Mouse (Mus musculus) heart, embryonic 12.5 days (tissue): ENCODE measurements around the gene Ilf2. TPM values are rescaled to one million over a fixed set of nuclear protein-coding genes. Genes with fewer than 3 reads are reported as not detected.
A peak's percentile ranks its signal among the peaks of the same experiment; 100 is the strongest.

Experiments
- ATAC-seq: fragments of 200-750 bp; cut with Nextera tagmentation; 2 replicates; pipeline ENCODE4 v1.8.0; 2017; ENCODE audit warnings: moderate TSS enrichment, moderate library complexity; ENCODE audit not compliant: insufficient number of reproducible peaks, low FRiP score
- H3K27ac ChIP-seq: fragments of 300-500 bp; sonication (generic); 2 replicates; pipeline ENCODE4 v1.5.1; 2016; ENCODE audit warnings: mild to moderate bottlenecking, moderate library complexity; ENCODE audit not compliant: poor library complexity, severe bottlenecking
- H3K27me3 ChIP-seq: fragments of 300-500 bp; sonication (generic); replicated peaks from 2 replicates; pipeline ENCODE4 v1.6.1; 2016; ENCODE audit warnings: mild to moderate bottlenecking, moderate library complexity
- H3K36me3 ChIP-seq: fragments of 300-500 bp; sonication (generic); 2 replicates; pipeline ENCODE4 v1.6.1; 2016; ENCODE audit warnings: mild to moderate bottlenecking, moderate library complexity
- H3K4me1 ChIP-seq: fragments of 300-500 bp; sonication (generic); replicated peaks from 2 replicates; pipeline ENCODE4 v1.6.1; 2016; ENCODE audit warnings: mild to moderate bottlenecking
- H3K4me2 ChIP-seq: fragments of 300-500 bp; sonication (generic); 2 replicates; pipeline ENCODE4 v1.6.1; 2016; ENCODE audit warnings: mild to moderate bottlenecking, moderate library complexity
- H3K4me3 ChIP-seq: fragments of 300-500 bp; sonication (generic); 2 replicates; pipeline ENCODE4 v1.5.1; 2016; ENCODE audit warnings: mild to moderate bottlenecking
- H3K9ac ChIP-seq: fragments of 300-500 bp; sonication (generic); 2 replicates; pipeline ENCODE4 v1.6.1; 2016; ENCODE audit warnings: mild to moderate bottlenecking, moderate library complexity
- H3K9me3 ChIP-seq: fragments of 300-500 bp; sonication (generic); replicated peaks from 2 replicates; pipeline ENCODE4 v1.6.1; 2016; ENCODE audit warnings: mild to moderate bottlenecking, moderate library complexity
- WGBS: fragments of 180-500 bp; shearing (Covaris S2); methylation state at CpG from one replicate; pipeline ENCODE4 v1.1.7; 2016; 5-methylcytosine and 5-hydroxymethylcytosine counted together
- polyA plus RNA-seq: library from polyadenylated mRNA; unstranded; fragments of >200 nt; fragmentation: Nextera tagmentation; extraction: Ambion mirVana; gene quantifications from 2 replicates; pipeline ENCODE4 v1.2.1, GENCODE M21; 2016

Ilf2 gene
- polyA plus RNA-seq, 1 experiment from 2014 or later: 137 TPM

GRCm38 (mm10) chr3:90443977-90444376, 31.9 kb upstream of the Ilf2 start:
- Histone ChIP-seq H3K27me3 (no peaks in the 10 kb centered on the region), H3K27ac (no peak overlapping the region), H3K4me2 (no peak overlapping the region), H3K9ac (no peak overlapping the region), H3K9me3 (no peaks in the 10 kb centered on the region), H3K4me3 (no peak overlapping the region), H3K36me3 (no peaks in the 10 kb centered on the region), H3K4me1 (peaks cover 12% of the 10 kb centered on the region)
- no peak for ATAC-seq
- 91% methylated on average over 3 of the region's 3 CpGs for WGBS

GRCm38 (mm10) chr3:90445417-90446200, 30.3 kb upstream of the Ilf2 start:
- no peak overlapping the region for H3K9ac ChIP-seq
- H3K36me3 ChIP-seq: no peaks in the 10 kb centered on the region
- peak overlapping the region; percentile 90 for H3K27ac ChIP-seq
- ATAC-seq: no peak
- H3K4me3 ChIP-seq: no peak overlapping the region
- H3K27me3 ChIP-seq: no peaks in the 10 kb centered on the region
- WGBS: 62% methylated on average over 11 of the region's 11 CpGs
- H3K4me1 ChIP-seq: peaks cover 15% of the 10 kb centered on the region
- H3K9me3 ChIP-seq: no peaks in the 10 kb centered on the region
- peak overlapping the region; percentile 35; the same call in 1 of the 2 replicates for H3K4me2 ChIP-seq

GRCm38 (mm10) chr3:90446389-90447122, 29.4 kb upstream of the Ilf2 start:
- Histone ChIP-seq H3K4me1 (peaks cover 24% of the 10 kb centered on the region), H3K4me3 (peak overlapping the region; percentile 37), H3K9me3 (no peaks in the 10 kb centered on the region), H3K4me2 (peak overlapping the region; percentile 66), H3K27me3 (no peaks in the 10 kb centered on the region), H3K27ac (peak overlapping the region; percentile 90), H3K9ac (peak overlapping the region; percentile 59), H3K36me3 (no peaks in the 10 kb centered on the region)
- under 1% methylated on average over 17 of the region's 17 CpGs for WGBS
- ATAC-seq: peak; percentile 91

- Histone ChIP-seq H3K9ac (0 out of 2 replicates have a peak overlapping the region, but pooled peaks have one; percentile 59), H3K27me3 (no peaks in the 10 kb centered on the region), H3K4me2 (peak overlapping the region; percentile 66), H3K36me3 (no peaks in the 10 kb centered on the region), H3K4me3 (peak overlapping the region; percentile 37; the same call in 1 of the 2 replicates), H3K27ac (peak overlapping the region; percentile 90), H3K9me3 (no peaks in the 10 kb centered on the region), H3K4me1 (peaks cover 26% of the 10 kb centered on the region)
- WGBS: 45% methylated on average over 7 of the region's 7 CpGs
- ATAC-seq: peak; percentile 30; the same call in 1 of the 2 replicates
Observed at GRCm38 (mm10) chr3:90447123-90447494, 28.8 kb upstream of the Ilf2 start.

GRCm38 (mm10) chr3:90448626-90449025, 27.3 kb upstream of the Ilf2 start:
- no peak overlapping the region for H3K27ac ChIP-seq
- ATAC-seq: no peak
- 42% methylated on average over 6 of the region's 6 CpGs for WGBS

GRCm38 (mm10) chr3:90450874-90451273, 25.1 kb upstream of the Ilf2 start:
- 22% methylated on average over 12 of the region's 12 CpGs for WGBS

More at GRCm38 (mm10) chr3:90448626-90449025, 27.3 kb upstream of the Ilf2 start:
- H3K27me3 ChIP-seq: no peaks in the 10 kb centered on the region
- H3K4me2 ChIP-seq: no peak overlapping the region
- no peak overlapping the region for H3K4me3 ChIP-seq
- H3K4me1 ChIP-seq: peaks cover 26% of the 10 kb centered on the region
- H3K9ac ChIP-seq: no peak overlapping the region
- no peaks in the 10 kb centered on the region for H3K36me3 ChIP-seq
- H3K9me3 ChIP-seq: no peaks in the 10 kb centered on the region

GRCm38 (mm10) chr3:90451396-90452095, 24.4 kb upstream of the Ilf2 start:
- no peaks in the 10 kb centered on the region for H3K9me3 ChIP-seq
- no peak for ATAC-seq
- peaks cover 21% of the 10 kb centered on the region for H3K4me1 ChIP-seq
- 43% methylated on average over 10 of the region's 10 CpGs for WGBS
- peak overlapping the region; percentile 12 for H3K4me3 ChIP-seq
- H3K27ac ChIP-seq: peak overlapping the region; percentile 24; the same call in 1 of the 2 replicates
- no peaks in the 10 kb centered on the region for H3K27me3 ChIP-seq
- H3K4me2 ChIP-seq: peak overlapping the region; percentile 55
- no peaks in the 10 kb centered on the region for H3K36me3 ChIP-seq
- peak overlapping the region; percentile 30; the same call in 1 of the 2 replicates for H3K9ac ChIP-seq

More at GRCm38 (mm10) chr3:90450874-90451273, 25.1 kb upstream of the Ilf2 start:
- H3K27me3 ChIP-seq: no peaks in the 10 kb centered on the region
- H3K4me1 ChIP-seq: peaks cover 22% of the 10 kb centered on the region
- no peaks in the 10 kb centered on the region for H3K9me3 ChIP-seq
- H3K27ac ChIP-seq: 0 out of 2 replicates have a peak overlapping the region, but pooled peaks have one; percentile 24
- H3K4me3 ChIP-seq: peak overlapping the region; percentile 12
- no peak for ATAC-seq
- H3K9ac ChIP-seq: peak overlapping the region; percentile 30; the same call in 1 of the 2 replicates
- H3K36me3 ChIP-seq: no peaks in the 10 kb centered on the region
- H3K4me2 ChIP-seq: peak overlapping the region; percentile 55

GRCm38 (mm10) chr3:90454931-90455330, 21.0 kb upstream of the Ilf2 start:
- Histone ChIP-seq H3K9ac (no peak overlapping the region), H3K27me3 (no peaks in the 10 kb centered on the region), H3K27ac (no peak overlapping the region), H3K36me3 (no peaks in the 10 kb centered on the region), H3K4me2 (no peak overlapping the region), H3K4me1 (peaks cover 14% of the 10 kb centered on the region), H3K9me3 (no peaks in the 10 kb centered on the region), H3K4me3 (no peak overlapping the region)
- 85% methylated on average over 14 of the region's 14 CpGs for WGBS
- ATAC-seq: no peak

- no peaks in the 10 kb centered on the region for H3K9me3 ChIP-seq
- no peak for ATAC-seq
- H3K27ac ChIP-seq: no peak overlapping the region
- 80% methylated on average over 9 of the region's 9 CpGs for WGBS
- no peaks in the 10 kb centered on the region for H3K36me3 ChIP-seq
- peaks cover 10% of the 10 kb centered on the region for H3K4me1 ChIP-seq
- H3K9ac ChIP-seq: no peak overlapping the region
- H3K4me2 ChIP-seq: no peak overlapping the region
- no peak overlapping the region for H3K4me3 ChIP-seq
- H3K27me3 ChIP-seq: peaks cover 25% of the 10 kb centered on the region
Observed at GRCm38 (mm10) chr3:90459727-90460126, 16.2 kb upstream of the Ilf2 start.

GRCm38 (mm10) chr3:90460315-90460714, 15.6 kb upstream of the Ilf2 start:
- peaks cover 14% of the 10 kb centered on the region for H3K4me1 ChIP-seq
- no peak overlapping the region for H3K9ac ChIP-seq
- H3K27me3 ChIP-seq: peaks cover 31% of the 10 kb centered on the region
- no peaks in the 10 kb centered on the region for H3K36me3 ChIP-seq
- H3K4me3 ChIP-seq: no peak overlapping the region
- no peak overlapping the region for H3K27ac ChIP-seq
- WGBS: 65% methylated on average over 5 of the region's 5 CpGs
- ATAC-seq: no peak
- no peak overlapping the region for H3K4me2 ChIP-seq
- no peaks in the 10 kb centered on the region for H3K9me3 ChIP-seq

GRCm38 (mm10) chr3:90461935-90462334, 14.0 kb upstream of the Ilf2 start:
- Histone ChIP-seq H3K4me3 (no peak overlapping the region), H3K9ac (no peak overlapping the region), H3K9me3 (no peaks in the 10 kb centered on the region), H3K36me3 (no peaks in the 10 kb centered on the region), H3K4me2 (no peak overlapping the region), H3K4me1 (peaks cover 23% of the 10 kb centered on the region), H3K27me3 (peaks cover 38% of the 10 kb centered on the region), H3K27ac (no peak overlapping the region)
- ATAC-seq: no peak
- 84% methylated on average over 3 of the region's 3 CpGs for WGBS
